Mouse (Mus musculus) kidney, adult 8-10 months (tissue): ENCODE measurements around the gene Hoxd1.

ENCODE experiments used
- DNase-seq, 2 experiments: peaks; one replicate each; pipeline ENCODE4 v3.0.0; 2022

Hoxd1 gene

DNA sequence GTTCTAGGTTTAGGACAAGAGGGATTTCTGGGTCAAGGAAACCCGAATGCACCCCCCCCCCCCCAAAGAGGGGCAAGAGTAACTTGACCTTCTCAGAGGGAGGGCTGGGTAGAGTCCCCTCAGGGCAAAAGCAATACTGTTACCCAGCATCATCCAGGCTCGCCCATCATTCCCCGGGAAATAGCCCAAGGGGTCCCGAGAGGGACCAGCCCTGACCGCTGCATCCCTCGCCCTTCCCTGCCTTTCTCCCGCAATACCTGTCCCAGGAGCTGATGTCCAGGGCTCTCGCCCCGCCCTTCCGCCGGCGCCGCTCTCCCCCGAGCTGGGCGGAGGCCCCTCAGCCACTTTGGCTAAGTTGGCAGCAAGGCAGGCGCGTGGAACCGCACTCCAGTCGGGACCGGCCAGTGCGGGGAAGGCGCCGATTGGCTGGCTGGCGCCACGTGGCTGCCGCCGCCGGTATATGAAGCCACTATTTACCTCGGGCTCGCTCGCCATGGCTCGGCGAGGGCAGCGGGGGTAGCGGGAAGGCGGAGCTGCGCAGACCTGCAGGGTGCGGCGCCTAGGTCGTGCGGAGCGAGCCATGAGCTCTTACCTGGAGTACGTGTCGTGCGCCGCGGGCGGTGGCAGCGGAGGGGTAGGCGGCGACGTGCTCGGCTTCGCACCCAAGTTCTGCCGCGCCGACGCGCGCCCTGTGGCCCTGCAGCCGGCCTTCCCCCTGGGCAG lies at the start of gene Hoxd1:
Hoxd1 (plus strand) TSS at position 459 of the 723 bp plus-strand sequence.
- DNase-seq, result peak; percentile 46 to 50

DNA sequence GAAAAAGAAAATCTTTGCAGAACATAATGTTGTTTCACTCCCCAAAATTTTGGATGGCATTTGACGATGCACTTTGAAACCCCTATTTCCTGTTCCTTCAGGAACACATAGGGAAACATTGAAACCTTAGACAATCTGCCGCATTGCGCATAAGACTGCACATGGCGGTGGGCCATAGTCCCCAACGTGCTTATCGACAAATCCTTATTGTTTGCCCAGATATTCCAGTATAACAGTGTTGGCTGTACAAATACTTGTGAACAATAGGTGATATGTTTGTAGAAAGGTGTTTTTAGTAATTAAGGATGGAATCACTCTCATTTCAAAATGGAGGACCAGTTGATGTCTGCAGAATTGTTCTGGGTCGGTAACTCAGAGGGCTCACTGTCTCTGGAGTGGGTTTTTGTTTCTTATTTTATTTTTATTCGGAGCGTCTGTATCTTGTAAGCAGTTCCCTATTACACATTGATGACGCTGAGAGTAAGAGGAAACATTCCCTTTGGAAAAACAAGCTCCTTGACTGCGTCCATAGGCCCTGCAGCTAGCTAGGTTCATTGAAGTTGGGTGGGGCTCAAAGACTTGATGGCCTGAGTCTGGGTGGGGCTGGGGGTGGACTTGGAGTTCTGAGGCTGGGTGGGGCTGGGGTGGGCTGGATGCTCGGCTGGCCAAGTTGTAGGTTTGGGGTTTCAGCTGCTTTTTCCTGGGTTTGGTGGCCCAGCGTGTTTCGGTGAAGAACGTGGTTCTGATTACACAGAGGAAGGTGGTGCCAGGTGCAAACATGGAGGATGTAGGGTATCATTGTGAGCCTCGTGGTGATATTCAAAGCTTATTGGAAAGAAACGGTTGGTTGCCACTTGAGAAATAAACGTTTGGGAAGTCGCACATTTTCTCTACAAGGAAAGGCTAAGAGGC lies 49.3 kb upstream of the Hoxd1 start:
- no peak for DNase-seq

DNA sequence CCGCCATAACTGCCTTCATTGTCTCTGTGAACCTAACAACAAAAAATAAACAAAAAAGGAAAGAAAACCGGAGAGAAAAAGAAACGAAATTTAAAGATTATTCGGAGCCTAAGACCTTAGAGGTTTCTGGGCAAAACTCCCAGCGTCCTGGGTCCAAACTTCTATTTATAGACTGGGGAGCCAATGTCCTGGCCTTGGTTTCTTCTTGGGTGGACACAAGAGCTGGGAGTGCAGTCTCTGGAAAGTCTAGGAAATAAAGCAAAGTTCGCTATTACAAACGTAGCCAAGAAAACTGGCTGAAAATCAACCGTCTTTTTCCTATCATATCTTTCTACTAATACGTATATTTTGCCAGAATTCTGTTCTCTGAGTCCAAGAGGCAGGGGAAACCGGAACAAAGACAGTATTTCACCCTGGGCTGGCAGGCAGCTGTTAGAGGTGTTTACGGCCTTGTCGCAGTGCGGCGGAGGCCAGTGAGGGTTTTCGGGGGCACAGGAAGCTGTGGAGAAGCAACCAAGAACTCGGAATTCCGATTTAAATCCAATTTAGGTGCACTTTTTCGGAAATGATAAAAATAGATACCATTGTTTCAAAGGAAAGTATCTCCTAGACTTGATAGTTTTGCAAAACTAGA lies 48.5 kb upstream of the Hoxd1 start:
- no peak for DNase-seq

DNA sequence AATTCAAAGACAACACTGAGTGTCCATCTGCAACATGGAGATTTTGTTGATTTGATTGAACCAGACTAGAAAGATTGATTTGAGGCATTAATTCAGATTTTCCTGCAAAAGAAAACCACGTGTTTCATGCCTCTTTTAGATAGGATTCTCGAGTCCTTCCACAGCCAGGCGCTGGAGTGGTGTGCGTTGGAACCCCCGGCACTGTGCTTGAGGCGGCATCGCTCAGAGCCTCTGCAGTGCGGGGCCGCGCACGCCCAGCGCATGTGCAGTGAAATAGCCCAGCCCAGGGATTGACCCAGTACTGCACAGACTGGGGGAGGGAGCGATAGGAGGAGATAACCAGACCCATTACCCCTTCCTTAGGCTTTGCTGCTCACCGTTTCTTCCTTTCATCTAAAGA lies 47.9 kb upstream of the Hoxd1 start:
- peak in 1 of 2 experiments; percentile 30 for DNase-seq

DNA sequence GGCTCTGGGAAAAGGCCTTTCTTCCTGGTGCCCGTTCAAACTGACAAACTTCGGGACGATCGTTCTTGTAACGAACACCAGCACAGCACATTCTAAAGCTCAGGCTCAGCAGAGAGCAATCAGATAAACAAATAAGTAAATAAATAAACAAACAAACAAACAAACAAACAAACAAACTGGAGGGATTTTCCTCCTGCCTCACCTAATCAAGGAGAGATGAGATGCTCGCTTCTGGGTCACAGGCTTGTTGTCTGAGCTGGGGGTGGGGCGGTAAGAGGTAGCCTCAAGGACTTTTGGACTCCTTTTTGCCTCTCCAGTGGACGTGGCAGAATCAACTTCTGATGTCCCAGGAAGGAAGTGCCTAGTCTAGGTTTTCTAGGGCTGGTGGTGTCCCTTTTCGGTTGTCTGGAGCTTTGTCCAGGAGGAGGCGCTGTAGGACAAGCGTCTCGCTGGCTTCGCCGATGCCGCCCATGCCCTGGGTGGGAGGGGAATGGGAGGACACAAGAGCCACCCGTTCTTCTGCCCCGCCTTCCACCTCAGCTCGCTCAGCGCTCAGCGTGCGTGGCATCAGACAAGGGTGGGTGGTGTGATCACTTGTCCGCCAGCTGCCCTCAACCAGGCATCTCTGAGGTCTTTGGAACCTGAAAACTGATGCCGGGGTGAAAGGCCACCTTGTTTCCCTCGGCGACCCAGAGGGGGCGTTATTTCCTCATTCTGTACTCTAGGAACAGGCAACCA lies 47.1 kb upstream of the Hoxd1 start:
- DNase-seq, result peak; percentile 89 to 92

DNA sequence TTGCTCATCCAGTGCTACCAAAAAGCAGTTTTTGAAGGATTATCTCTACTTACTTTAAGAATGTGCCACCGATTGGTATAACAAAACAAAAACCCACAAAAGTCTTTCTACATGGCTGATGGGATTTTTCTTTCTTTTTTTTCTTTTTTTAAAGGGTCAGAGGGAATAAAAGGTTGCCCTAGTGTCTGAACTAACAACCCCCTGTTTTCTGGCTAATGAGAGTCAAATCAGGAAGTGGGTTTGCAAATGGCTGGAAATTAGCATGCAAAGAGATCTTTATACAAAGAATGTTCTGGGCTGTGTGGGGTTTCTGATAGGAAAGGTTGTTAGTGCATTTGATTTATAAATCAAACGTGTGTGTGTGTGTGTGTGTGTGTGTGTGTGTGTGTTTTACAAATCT lies 42.4 kb upstream of the Hoxd1 start:
- no peak for DNase-seq

DNA sequence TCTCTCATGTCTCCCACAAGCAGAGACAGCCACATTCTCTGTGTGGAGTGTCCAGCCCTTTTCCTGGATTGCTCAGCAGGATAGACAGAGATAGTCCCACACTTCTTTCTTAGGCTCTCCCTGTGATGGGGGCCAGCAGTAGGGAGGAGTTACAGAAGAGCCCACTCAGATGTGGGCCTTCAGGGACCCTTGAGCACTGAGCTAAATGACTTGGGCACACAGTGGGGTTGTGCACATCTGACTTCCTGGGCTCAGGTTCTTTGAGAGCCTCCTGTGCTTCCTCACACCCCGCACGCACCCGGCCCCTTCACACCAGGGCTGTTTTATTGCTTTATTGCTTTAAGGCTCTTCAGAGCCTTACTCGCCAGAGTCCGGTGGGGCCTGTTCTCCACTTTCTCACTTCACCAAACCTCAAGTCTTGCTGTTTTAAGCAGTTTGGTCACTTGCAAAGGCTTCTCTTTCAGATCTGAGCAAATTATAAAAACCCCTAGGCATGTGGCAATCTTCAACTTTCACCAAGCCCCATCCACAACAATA lies 41.8 kb upstream of the Hoxd1 start:
- DNase-seq, result no peak

DNA sequence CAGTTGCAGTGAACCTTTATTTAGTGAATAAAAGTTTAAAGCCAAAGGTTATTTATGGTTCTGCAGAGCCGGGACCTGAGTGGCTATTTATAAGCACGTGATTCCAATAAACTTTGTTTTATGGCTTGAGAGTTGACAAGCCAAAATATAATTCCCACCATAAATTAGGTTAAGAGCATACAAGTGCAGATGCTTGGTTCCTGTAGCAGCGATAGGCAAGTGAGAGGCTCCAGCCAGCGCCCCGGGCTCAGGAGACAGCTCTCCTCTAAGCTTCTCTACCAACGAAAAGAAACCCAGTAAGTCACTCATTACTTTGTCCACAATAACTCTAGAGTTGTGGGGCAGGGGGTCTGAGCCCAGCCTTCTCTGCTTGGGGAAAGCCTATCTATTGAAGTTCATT lies 40.9 kb upstream of the Hoxd1 start:
- no peak for DNase-seq

DNA sequence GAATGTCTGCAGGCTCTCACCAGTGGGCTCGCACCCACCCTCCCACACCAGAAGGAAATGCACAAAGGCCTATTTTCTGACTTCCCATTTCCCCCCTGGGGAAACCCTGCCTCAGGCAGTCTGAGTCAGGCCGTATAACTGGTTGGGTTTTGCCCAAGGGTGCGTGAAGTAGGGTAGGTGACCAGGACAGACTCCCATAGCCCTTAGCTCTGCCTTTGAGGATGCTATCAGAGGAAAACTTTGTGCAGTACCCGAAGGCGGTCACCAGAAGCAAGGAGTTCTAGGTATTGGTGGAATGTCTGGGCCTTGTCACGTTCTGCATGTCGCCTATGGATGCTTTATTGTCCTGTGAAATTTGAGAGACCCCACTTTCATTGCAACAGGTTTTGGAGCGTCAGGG lies 39.8 kb upstream of the Hoxd1 start:
- no peak for DNase-seq

DNA sequence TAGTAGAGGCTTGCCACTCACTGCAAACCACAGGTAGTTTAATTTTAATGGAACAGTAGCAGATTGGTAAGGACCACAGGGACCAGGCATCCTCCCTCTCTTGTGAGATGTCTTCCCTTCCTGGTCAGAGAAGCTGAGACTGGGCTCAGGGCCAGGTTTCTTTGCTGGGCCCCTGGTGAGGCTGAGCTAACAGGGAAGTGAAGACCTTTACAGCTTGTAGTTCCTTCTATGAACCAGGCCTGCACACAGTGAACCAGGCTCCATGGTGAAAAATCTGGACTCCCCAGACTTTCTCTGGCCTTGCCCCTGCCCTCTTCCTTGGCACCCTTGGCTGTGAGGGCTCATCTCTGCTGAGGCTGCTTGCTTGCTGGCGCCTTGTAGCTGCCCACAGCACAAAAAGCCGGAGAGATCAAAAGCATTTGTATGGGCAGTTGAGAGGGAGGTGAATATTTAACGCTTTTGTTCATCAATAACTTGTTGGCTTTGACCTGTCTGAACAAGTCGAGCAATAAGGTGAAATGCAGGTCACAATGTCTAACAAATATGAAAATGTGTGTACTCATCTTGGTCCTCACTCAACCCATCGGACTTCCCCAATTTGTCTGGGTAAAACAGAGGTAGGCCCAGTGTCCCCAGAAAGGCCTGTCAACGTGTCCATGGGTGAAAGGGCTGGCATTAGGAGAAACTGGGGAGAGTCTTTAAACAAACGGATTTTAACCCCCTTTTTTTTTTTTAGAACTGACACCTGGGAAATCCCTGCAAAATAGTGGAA lies 38.4 kb upstream of the Hoxd1 start:
- peak in 1 of 2 experiments; percentile 45 for DNase-seq

DNA sequence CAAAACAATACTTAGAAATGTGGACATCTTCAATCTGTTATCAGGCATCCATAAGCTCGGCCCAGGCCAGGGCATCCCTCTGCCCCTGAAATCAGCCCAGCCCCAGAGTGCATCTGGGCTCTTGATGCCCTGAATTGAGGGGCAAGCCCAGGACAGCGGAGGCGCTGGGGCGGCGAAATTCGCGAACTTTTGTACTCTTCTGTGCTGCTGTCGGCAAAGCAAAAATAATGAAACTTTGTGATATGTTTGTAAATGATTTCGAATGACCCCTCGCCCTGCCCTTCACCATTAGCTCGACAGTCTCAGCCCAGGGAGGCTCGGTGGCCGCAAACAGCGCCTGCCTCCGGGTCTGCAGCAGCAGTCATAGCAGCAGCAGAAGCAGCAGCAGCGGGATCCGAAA lies 37.6 kb upstream of the Hoxd1 start:
- no peak for DNase-seq

DNA sequence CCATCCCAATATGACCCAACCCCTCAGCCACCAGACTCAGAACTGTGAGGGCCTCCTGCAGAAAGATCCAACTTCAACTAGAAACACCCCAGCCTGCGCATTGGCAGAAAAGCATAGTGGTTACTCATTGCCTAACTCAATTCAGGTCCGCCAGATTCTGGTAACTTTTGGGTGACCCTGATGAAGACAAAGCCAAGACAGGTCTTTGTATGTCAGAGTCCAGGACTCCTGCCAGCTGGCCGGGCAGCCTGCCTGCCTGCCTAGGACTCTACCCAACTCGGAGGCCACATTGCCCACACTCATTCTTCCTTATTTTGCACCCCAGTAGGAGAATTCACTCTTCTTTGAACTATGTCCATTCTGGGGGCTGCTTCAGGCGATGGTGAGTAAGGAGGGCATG lies 36.2 kb upstream of the Hoxd1 start, which contains the start of gene Gm28230:
Gm28230 (plus strand) TSS at position 178 of the 400 bp plus-strand sequence.
- DNase-seq, result peak; percentile 81 to 85

DNA sequence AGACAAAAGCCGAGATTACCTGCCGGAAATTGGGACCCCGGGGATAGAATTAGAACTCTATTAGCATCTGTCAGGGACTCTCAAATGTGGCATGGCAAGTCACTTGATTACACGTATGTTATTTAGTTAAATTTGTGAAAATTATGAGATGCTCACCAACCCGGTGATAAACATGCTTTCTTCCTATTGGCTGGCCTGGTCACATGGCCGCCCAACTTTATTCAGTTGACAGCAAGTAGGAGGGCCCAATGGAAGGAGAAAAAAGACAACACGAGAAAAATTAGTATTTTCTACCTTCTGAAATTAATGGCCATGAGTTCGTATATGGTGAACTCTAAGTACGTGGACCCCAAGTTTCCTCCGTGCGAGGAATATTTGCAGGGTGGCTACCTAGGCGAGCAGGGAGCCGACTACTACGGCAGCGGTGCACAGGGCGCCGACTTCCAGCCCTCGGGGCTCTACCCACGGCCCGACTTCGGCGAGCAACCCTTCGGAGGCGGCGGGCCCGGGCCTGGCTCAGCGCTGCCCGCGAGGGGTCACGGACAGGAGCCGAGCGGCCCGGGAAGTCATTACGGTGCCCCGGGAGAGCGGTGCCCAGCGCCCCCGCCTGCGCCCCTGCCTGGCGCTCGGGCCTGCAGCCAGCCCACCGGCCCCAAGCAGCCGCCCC lies 35.7 kb upstream of the Hoxd1 start:
- no peak for DNase-seq

DNA sequence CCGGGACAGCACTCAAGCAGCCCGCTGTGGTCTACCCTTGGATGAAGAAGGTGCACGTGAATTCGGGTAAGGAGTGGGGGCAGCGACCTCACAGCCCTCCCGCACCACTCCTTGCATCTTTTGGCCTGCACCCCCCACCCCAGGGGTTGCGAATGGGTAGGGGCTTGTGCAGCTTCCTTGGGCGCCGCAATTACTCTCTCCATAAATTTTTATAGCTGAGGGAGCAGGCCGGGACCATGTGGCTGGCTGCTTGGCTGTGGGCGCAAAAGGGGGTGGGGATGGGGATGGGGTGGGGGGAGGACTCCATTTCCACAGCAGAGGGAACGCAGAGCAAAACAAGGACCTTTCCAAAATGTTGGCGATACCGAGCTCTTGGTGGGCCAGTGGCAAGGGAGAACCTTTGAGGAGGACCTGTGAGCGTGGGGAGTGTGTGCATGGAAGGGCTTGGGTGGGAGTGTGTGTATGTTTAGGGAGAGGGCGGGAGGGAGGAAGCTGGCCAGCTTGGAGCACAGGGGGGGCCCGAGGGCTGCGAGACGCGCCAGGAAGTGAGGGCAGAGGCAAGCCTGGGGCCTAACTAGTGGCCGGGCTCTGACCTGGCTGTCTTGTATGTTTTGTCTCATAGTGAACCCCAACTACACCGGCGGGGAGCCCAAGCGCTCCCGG lies 35.0 kb upstream of the Hoxd1 start:
- DNase-seq, result no peak

DNA sequence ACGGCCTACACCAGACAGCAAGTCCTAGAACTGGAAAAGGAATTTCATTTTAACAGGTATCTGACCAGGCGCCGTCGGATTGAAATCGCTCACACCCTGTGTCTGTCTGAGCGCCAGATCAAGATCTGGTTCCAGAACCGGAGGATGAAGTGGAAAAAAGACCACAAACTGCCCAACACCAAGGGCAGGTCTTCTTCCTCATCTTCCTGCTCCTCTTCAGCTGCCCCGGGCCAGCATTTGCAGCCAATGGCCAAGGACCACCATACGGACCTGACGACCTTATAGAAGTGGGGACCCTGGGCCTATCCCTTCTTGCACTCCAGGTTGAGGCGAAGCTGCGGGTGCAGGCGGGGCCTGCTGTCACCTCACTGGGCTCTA lies 34.5 kb upstream of the Hoxd1 start:
- no peak for DNase-seq

DNA sequence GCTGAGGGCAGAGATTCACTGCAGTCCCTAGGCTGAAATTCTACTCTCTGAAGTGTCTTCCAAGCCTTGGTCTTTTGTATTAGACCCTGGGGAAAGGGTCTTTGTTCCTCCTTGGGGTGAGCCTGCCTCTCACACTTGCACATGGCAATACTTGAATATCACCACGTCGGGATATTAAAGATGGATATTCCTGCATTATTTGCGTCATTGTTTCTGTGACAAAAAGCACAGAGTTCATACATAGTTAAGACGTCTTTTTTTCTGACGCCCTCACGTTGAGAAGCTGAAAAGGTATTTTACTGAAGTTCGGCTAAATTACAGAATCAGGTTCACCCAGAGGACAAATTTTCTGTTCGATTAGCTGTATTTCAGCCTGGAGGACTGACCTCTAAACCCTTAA lies 32.4 kb upstream of the Hoxd1 start:
- no peak for DNase-seq

DNA sequence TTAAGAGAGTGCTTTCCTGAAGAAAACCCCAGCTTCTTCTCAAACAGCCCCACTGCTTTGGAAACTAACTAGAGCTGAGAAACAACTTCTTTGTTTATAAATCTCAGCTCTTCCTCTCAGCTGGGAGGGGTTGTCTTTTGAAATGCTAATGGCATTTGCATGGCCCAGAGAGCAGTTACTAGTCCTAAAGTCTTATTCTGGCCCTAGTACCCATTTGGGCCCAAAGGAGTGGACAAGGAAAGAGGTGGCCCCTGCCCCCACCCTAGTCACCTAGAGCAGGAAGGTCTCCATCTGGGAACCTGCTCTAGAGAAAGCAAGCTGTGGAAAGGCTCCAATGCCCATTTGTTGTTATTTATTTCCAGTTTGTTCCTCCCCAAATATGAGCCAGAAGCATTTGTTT lies 31.7 kb upstream of the Hoxd1 start:
- no peak for DNase-seq

DNA sequence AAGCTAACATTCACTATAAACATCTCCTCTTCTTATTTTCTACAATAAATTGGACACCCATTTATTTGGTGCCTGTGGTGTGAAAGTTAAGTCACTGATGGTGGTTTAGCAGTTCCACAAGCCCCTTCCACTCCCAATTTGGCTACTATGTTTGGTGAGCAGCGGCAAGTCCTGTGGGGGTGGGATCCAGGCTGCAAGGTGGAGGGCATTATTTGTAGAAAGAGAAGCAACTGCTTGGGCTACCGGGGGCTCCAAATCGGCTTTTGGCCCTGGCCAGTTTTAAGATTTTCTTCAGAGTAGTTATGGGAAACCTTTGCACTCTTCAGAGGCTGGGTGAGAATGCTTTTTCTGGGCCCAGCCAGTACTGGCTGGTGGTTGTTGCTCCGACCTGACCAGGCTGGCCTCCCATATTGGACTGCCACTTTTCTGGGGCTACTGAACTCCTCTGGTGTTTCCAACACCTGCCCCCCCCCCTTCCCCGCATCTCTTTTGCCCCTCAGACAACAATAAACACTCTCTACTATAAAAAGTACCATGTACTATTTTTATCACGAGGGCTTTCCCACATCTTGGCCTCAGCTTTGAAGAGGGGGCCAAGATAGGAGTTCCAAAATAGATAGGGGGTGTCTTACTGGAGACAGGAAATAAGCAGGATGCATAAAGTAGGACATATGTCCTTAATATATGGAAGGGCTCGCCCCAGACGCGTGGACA lies 30.8 kb upstream of the Hoxd1 start:
- DNase-seq, result no peak

DNA sequence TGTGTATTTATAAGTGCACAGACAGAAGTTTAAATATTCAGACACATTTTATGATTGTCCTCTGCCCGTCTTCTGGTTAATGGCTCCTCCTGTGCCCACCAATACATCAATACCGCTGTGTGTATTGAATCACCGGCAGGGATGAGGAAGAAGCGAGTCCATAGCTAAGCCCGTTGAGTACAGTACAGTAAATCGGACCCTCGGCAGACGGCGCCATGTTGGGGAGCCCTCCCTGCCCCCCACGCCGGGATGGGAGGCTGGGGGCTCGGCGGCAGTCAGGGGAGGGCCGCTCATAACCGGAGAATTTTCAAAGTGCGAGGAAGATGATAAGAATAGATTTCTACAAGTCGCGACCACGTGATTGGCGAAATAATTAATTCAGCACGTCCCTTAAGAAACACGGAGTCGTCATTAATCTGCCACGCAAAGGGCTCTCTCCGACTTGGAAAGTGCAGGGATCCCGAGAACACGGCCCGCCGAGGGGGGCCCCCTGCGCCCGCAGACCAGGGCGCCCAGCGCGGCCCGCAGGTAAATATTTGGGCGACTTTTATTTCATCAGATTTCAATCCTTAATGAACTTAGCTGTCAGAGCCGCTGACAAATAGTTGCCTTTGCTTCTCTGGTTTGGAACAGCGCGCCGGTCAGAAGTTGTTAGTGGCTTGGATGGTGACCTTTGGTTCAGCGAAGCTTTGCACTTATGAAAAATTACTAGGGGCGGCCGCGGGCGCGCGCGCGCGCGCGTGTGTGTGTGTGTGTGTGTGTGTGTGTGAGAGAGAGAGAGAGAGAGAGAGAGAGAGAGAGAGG lies 30.1 kb upstream of the Hoxd1 start:
- no peak for DNase-seq
